Mouse (Mus musculus): ENCODE results near the gene Zfp704. TPM values are rescaled to one million over a fixed set of nuclear protein-coding genes. Genes with fewer than 3 reads are reported as not detected.

Gene Zfp704
- polyA plus RNA-seq, 1 experiment from 2014 or later = 11.4 TPM

GRCm38 (mm10) chr3:9402836-9403235, 207.0 kb downstream of the Zfp704 start:
- no peaks in the 10 kb centered on the region for H3K9me3 ChIP-seq (ENCODE audit: low read length)
- no peaks in the 10 kb centered on the region for H3K36me3 ChIP-seq (ENCODE audit: insufficient read depth, low read length)
- H3K4me3 ChIP-seq (ENCODE audit: low read length) = no peak overlapping the region
- ATAC-seq (ENCODE audit: low FRiP score, low TSS enrichment) = no peak
- no peak overlapping the region for H3K9ac ChIP-seq (replicated peaks; ENCODE audit: low read length)
- 40% methylated on average over 5 of the region's 5 CpGs for WGBS
- H3K4me2 ChIP-seq (replicated peaks; ENCODE audit: low read depth, low read length) = 0 out of 2 replicates have a peak overlapping the region, but pooled peaks have one; percentile 3
- H3K4me1 ChIP-seq (ENCODE audit: insufficient read depth, low read length) = peaks cover 26% of the 10 kb centered on the region
- H3K27me3 ChIP-seq (ENCODE audit: insufficient read depth, low read length) = no peaks in the 10 kb centered on the region
- H3K27ac ChIP-seq (ENCODE audit: low read length) = no peak overlapping the region

GRCm38 (mm10) chr3:9402345-9402744, 207.5 kb downstream of the Zfp704 start:
- no peak for ATAC-seq (ENCODE audit: low FRiP score, low TSS enrichment)
- no peak overlapping the region for H3K9ac ChIP-seq (replicated peaks; ENCODE audit: low read length)
- 77% methylated on average over 5 of the region's 5 CpGs for WGBS
- peaks cover 21% of the 10 kb centered on the region for H3K4me1 ChIP-seq (ENCODE audit: insufficient read depth, low read length)
- H3K9me3 ChIP-seq (ENCODE audit: low read length) = no peaks in the 10 kb centered on the region
- H3K4me2 ChIP-seq (replicated peaks; ENCODE audit: low read depth, low read length) = no peak overlapping the region
- no peak overlapping the region for H3K27ac ChIP-seq (ENCODE audit: low read length)
- no peak overlapping the region for H3K4me3 ChIP-seq (ENCODE audit: low read length)
- H3K27me3 ChIP-seq (ENCODE audit: insufficient read depth, low read length) = no peaks in the 10 kb centered on the region
- no peaks in the 10 kb centered on the region for H3K36me3 ChIP-seq (ENCODE audit: insufficient read depth, low read length)

- Histone ChIP-seq H3K27ac (ENCODE audit: low read length) (no peak overlapping the region), H3K9ac (replicated peaks; ENCODE audit: low read length) (no peak overlapping the region), H3K4me2 (replicated peaks; ENCODE audit: low read depth, low read length) (no peak overlapping the region), H3K4me1 (ENCODE audit: insufficient read depth, low read length) (peaks cover 14% of the 10 kb centered on the region), H3K9me3 (ENCODE audit: low read length) (no peaks in the 10 kb centered on the region), H3K27me3 (ENCODE audit: insufficient read depth, low read length) (no peaks in the 10 kb centered on the region), H3K4me3 (ENCODE audit: low read length) (no peak overlapping the region), H3K36me3 (ENCODE audit: insufficient read depth, low read length) (no peaks in the 10 kb centered on the region)
- no peak for ATAC-seq (ENCODE audit: low FRiP score, low TSS enrichment)
- WGBS = 46% methylated on average over 6 of the region's 6 CpGs
Measured at GRCm38 (mm10) chr3:9401685-9402084, 208.2 kb downstream of the Zfp704 start.

- H3K4me1 ChIP-seq (ENCODE audit: insufficient read depth, low read length) = peaks cover 13% of the 10 kb centered on the region; the same call in 1 of the 2 replicates
- no peaks in the 10 kb centered on the region for H3K27me3 ChIP-seq (ENCODE audit: insufficient read depth, low read length)
- H3K9me3 ChIP-seq (ENCODE audit: low read length) = no peaks in the 10 kb centered on the region
- H3K9ac ChIP-seq (replicated peaks; ENCODE audit: low read length) = no peak overlapping the region
- WGBS = 63% methylated on average over 3 of the region's 3 CpGs
- no peak overlapping the region for H3K4me2 ChIP-seq (replicated peaks; ENCODE audit: low read depth, low read length)
- no peak for ATAC-seq (ENCODE audit: low FRiP score, low TSS enrichment)
- H3K27ac ChIP-seq (ENCODE audit: low read length) = no peak overlapping the region
- H3K4me3 ChIP-seq (ENCODE audit: low read length) = no peak overlapping the region
- H3K36me3 ChIP-seq (ENCODE audit: insufficient read depth, low read length) = no peaks in the 10 kb centered on the region
Measured at GRCm38 (mm10) chr3:9400886-9401221, 209.0 kb downstream of the Zfp704 start.

- H3K4me3 ChIP-seq (ENCODE audit: low read length) = no peak overlapping the region
- ATAC-seq (ENCODE audit: low FRiP score, low TSS enrichment) = no peak
- H3K36me3 ChIP-seq (ENCODE audit: insufficient read depth, low read length) = no peaks in the 10 kb centered on the region
- H3K27ac ChIP-seq (ENCODE audit: low read length) = no peak overlapping the region
- H3K27me3 ChIP-seq (ENCODE audit: insufficient read depth, low read length) = no peaks in the 10 kb centered on the region
- H3K4me1 ChIP-seq (ENCODE audit: insufficient read depth, low read length) = peaks cover 13% of the 10 kb centered on the region; the same call in 1 of the 2 replicates
- no peak overlapping the region for H3K9ac ChIP-seq (replicated peaks; ENCODE audit: low read length)
- H3K4me2 ChIP-seq (replicated peaks; ENCODE audit: low read depth, low read length) = no peak overlapping the region
- WGBS = 52% methylated on average over 3 of the region's 3 CpGs
- H3K9me3 ChIP-seq (ENCODE audit: low read length) = no peaks in the 10 kb centered on the region
Measured at GRCm38 (mm10) chr3:9400201-9400885, 209.5 kb downstream of the Zfp704 start.

- peaks cover 11% of the 10 kb centered on the region; the same call in 1 of the 2 replicates for H3K4me1 ChIP-seq (ENCODE audit: insufficient read depth, low read length)
- no peak for ATAC-seq (ENCODE audit: low FRiP score, low TSS enrichment)
- no peaks in the 10 kb centered on the region for H3K36me3 ChIP-seq (ENCODE audit: insufficient read depth, low read length)
- H3K4me3 ChIP-seq (ENCODE audit: low read length) = no peak overlapping the region
- 74% methylated on average over 5 of the region's 5 CpGs for WGBS
- no peaks in the 10 kb centered on the region for H3K27me3 ChIP-seq (ENCODE audit: insufficient read depth, low read length)
- H3K27ac ChIP-seq (ENCODE audit: low read length) = no peak overlapping the region
- H3K4me2 ChIP-seq (replicated peaks; ENCODE audit: low read depth, low read length) = no peak overlapping the region
- H3K9me3 ChIP-seq (ENCODE audit: low read length) = no peaks in the 10 kb centered on the region
- H3K9ac ChIP-seq (replicated peaks; ENCODE audit: low read length) = no peak overlapping the region
Measured at GRCm38 (mm10) chr3:9398271-9398670, 211.6 kb downstream of the Zfp704 start.

Measured in kidney, embryonic 16.5 days (tissue).